Mouse (Mus musculus) forebrain, postnatal 0 days (tissue): ENCODE data around the gene Mapkapk3. TPM values are rescaled to one million over a fixed set of nuclear protein-coding genes. Genes with fewer than 3 reads are reported as not detected.

ENCODE experiments used
- ATAC-seq: fragments of 200-750 bp; cut with Nextera tagmentation; 2 replicates; pipeline ENCODE4 v1.8.0; 2017; ENCODE audit warnings: mild to moderate bottlenecking, moderate library complexity
- DNase-seq: peaks from one replicate; pipeline ENCODE4 v3.0.0-alpha.2; 2015
- H3K27ac ChIP-seq: fragments of 300-500 bp; sonication (generic); 2 replicates; pipeline ENCODE4 v1.5.1; 2014; ENCODE audit warnings: low read depth, mild to moderate bottlenecking, antibody characterized with exemption, low read length, moderate library complexity, mixed read lengths
- H3K27me3 ChIP-seq: fragments of 300-500 bp; sonication (generic); 2 replicates; pipeline ENCODE4 v1.6.1; 2014; ENCODE audit warnings: mild to moderate bottlenecking, low read length, mixed read lengths; ENCODE audit not compliant: insufficient read depth
- H3K36me3 ChIP-seq: fragments of 300-500 bp; sonication (generic); 2 replicates; pipeline ENCODE4 v1.6.1; 2014; ENCODE audit warnings: mild to moderate bottlenecking, moderate library complexity; ENCODE audit not compliant: insufficient read depth
- H3K4me1 ChIP-seq: fragments of 300-500 bp; sonication (generic); 2 replicates; pipeline ENCODE4 v1.6.1; 2014; ENCODE audit warnings: antibody characterized with exemption; ENCODE audit not compliant: insufficient read depth
- H3K4me2 ChIP-seq: fragments of 300-500 bp; sonication (generic); 2 replicates; pipeline ENCODE4 v1.6.1; 2014; ENCODE audit warnings: low read depth, mild to moderate bottlenecking, moderate library complexity
- H3K4me3 ChIP-seq: fragments of 300-500 bp; sonication (generic); 2 replicates; pipeline ENCODE4 v1.5.1; 2014; ENCODE audit warnings: low read depth, low read length, mixed read lengths
- H3K9ac ChIP-seq: fragments of 300-500 bp; sonication (generic); 2 replicates; pipeline ENCODE4 v1.6.1; 2014; ENCODE audit warnings: mild to moderate bottlenecking
- H3K9me3 ChIP-seq: fragments of 300-500 bp; sonication (generic); 2 replicates; pipeline ENCODE4 v1.6.1; 2016; ENCODE audit warnings: low read length
- CTCF ChIP-seq: sonication (generic); IDR thresholded peaks from 2 replicates; pipeline ENCODE4 v1.5.1; 2016; ENCODE audit warnings: antibody characterized with exemption, control low read depth, low read depth
- WGBS: fragments of 180-500 bp; shearing (Covaris S2); extraction: QIAGEN DNeasy Blood & Tissue Kit; methylation state at CpG from one replicate; pipeline ENCODE4 v1.1.7; 2014; 5-methylcytosine and 5-hydroxymethylcytosine counted together
- polyA plus RNA-seq: library from polyadenylated mRNA; unstranded; fragments of >200 nt; fragmentation: Nextera tagmentation; extraction: Ambion mirVana; gene quantifications from 2 replicates; pipeline ENCODE4 v1.2.1, GENCODE M21; 2015
- total RNA-seq: library from RNA; depleted of rRNA; stranded (reverse); fragments of >200 nt; gene quantifications from 2 replicates; pipeline ENCODE4 v1.2.3, GENCODE M21; 2014

The Mapkapk3 gene
- total and polyA plus RNA-seq, 2 experiments from 2014 or later = 1.5 to 1.6 TPM

DNA sequence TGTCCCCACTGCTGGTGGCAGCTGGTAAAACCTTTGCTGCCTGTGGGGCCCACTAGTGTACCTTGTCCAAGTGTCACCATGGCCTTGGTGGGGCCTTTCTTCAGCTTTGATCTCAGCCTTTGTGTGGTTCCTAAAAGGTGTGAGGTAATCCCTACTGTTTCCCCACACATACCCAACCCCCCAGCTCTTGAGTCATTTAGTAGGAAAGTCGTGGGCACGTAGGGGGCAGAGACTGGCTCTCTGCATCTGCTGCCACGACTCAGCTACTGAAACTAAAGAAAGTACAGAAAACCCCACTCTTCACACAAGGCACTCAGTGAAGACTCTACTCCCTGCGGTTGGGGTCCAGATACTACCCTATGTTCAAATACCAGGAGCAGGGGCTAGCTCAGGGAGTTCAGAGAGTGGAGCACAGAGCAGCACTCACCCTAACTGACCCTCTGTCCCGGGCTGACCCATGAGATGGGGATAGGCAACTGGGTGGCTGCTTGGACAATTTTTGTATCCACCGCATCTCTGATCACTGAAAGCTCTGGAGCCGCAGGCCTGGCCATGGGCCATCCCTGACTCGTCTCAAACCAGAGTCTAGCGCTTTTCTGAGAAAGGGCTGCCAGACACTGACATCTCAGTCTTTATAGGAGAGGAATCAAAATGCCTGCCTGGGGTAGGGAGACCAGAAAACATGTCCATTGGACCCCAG, 13.6 kb upstream of the Mapkapk3 start:
- TF ChIP-seq CTCF = no peak
- Histone ChIP-seq H3K9ac (no peak overlapping the region), H3K27ac (no peak overlapping the region), H3K4me3 (no peak overlapping the region), H3K9me3 (no peaks in the 10 kb centered on the region), H3K4me2 (no peak overlapping the region), H3K36me3 (peaks cover 12% of the 10 kb centered on the region; the same call in 1 of the 2 replicates), H3K27me3 (no peaks in the 10 kb centered on the region), H3K4me1 (no peaks in the 10 kb centered on the region)
- 77% methylated on average over 9 of the region's 9 CpGs for WGBS
- ATAC-seq = no peak
- DNase-seq = no peak

DNA sequence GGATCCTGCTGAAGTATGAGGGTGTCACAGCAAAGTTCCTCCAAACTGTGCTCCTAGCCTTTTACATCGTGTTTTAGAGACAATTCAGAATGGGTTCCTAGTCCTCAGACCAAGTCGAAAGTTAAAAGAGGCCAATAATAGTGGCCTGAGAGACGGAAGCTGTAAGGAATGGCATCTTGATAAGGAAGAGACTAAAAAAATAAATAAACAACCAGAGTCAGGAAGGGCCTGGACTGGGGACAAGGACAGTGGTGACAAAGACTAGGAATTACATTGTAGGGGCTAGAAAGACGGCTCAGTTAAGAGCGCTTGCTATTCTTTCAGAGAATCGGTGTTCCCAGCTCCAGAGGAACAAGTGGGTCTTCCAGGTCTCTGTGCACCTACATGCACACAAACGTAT, 12.9 kb upstream of the Mapkapk3 start:
- ATAC-seq (no peak), DNase-seq (no peak)
- no peaks in the 10 kb centered on the region for H3K27me3 ChIP-seq
- no peak for TF ChIP-seq CTCF
- H3K9ac ChIP-seq = no peak overlapping the region
- 86% methylated on average over 7 of the region's 7 CpGs for WGBS
- H3K4me3 ChIP-seq = no peak overlapping the region
- no peaks in the 10 kb centered on the region for H3K9me3 ChIP-seq
- no peak overlapping the region for H3K27ac ChIP-seq
- H3K4me1 ChIP-seq = peaks cover 5% of the 10 kb centered on the region
- no peak overlapping the region for H3K4me2 ChIP-seq
- H3K36me3 ChIP-seq = peaks cover 12% of the 10 kb centered on the region; the same call in 1 of the 2 replicates

DNA sequence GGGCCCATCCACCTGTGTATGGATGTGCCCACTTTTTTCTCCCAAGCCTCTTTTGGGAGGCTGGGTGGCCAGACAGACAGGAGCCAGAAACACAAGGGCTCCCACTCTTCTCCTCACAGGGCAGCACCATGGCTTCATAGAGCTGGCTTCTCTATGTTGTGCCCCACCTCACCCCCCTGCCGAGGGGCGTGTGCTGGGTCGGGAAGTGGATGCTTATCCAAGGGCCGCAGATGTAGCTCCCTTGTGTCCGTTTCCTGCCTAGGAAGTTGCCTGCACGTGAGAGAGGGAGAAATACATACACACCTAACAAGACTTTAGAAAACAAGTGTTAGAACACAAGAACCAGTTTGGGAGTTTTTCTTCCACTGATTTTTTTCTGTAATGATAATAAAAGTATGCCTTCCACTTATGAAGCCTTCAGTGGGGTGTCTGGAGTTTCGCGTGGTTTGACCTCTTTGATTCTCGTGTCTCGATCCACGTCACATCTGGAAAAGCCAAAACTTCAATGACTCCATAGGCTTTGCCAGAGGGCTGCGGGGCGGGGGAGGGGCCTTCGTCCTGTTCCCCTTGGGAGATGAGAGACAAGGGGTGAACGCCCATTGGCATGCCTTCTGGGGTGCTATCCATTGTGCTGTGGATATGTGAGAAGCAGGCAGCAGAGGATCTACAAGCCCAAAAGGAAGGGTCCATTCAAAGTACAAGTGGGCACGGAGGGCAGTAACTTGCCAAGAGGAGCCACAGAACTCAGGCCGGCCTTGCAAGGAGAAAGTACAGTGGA, 12.1 kb upstream of the Mapkapk3 start:
- WGBS = 86% methylated on average over 17 of the region's 17 CpGs
- no peak for ATAC-seq
- Histone ChIP-seq H3K27me3 (no peaks in the 10 kb centered on the region), H3K4me1 (peaks cover 11% of the 10 kb centered on the region), H3K9me3 (no peaks in the 10 kb centered on the region), H3K27ac (no peak overlapping the region), H3K36me3 (peaks cover 12% of the 10 kb centered on the region; the same call in 1 of the 2 replicates), H3K9ac (no peak overlapping the region), H3K4me2 (no peak overlapping the region), H3K4me3 (no peak overlapping the region)
- DNase-seq = no peak
- no peak for TF ChIP-seq CTCF

DNA sequence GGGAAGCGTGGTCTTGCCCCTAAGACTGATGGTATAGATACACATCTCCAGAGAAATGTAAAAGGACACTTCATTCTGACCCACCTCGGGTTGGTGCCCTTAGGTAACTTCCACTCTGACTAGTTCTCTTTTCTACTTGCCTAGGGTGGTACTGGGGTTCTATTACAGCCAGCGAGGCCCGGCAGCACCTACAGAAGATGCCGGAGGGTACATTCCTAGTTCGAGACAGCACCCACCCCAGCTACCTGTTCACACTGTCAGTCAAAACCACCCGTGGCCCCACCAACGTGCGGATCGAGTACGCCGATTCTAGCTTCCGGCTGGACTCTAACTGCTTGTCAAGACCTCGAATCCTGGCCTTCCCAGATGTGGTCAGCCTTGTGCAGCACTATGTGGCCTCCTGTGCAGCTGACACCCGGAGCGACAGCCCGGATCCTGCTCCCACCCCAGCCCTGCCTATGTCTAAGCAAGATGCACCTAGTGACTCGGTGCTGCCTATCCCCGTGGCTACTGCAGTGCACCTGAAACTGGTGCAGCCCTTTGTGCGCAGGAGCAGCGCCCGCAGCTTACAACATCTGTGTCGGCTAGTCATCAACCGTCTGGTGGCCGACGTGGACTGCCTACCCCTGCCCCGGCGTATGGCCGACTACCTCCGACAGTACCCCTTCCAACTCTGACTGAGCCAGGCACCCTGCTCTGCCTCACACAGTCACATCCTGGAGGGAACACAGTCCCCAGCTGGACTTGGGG, 10.7 kb upstream of the Mapkapk3 start:
- no peak overlapping the region for H3K4me3 ChIP-seq
- H3K9me3 ChIP-seq = no peaks in the 10 kb centered on the region
- DNase-seq (no peak), ATAC-seq (no peak)
- peaks cover 12% of the 10 kb centered on the region; the same call in 1 of the 2 replicates for H3K36me3 ChIP-seq
- H3K4me2 ChIP-seq = no peak overlapping the region
- WGBS = 92% methylated on average over 30 of the region's 30 CpGs
- H3K27ac ChIP-seq = no peak overlapping the region
- peaks cover 16% of the 10 kb centered on the region for H3K4me1 ChIP-seq
- H3K27me3 ChIP-seq = no peaks in the 10 kb centered on the region
- no peak overlapping the region for H3K9ac ChIP-seq
- no peak for TF ChIP-seq CTCF

DNA sequence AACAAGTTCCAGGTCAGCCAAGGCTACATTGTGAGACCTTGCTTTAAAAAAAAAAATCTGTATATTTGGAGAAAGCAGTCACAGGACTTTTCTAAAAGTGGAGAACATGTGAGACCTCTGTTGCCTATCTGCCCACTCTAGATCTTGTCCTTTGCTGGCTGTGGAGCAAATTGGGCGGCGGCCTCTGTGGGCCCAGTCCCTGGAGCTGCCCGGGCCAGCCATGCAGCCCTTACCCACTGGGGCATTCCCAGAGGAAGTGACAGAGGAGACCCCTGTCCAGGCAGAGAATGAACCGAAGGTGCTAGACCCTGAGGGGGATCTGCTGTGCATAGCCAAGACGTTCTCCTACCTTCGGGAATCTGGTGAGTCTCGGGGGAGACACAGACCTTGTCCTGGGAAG, 10.1 kb upstream of the Mapkapk3 start:
- DNase-seq (no peak), ATAC-seq (no peak)
- Histone ChIP-seq H3K4me1 (peaks cover 16% of the 10 kb centered on the region), H3K9ac (no peak overlapping the region), H3K4me3 (no peak overlapping the region), H3K36me3 (peaks cover 12% of the 10 kb centered on the region; the same call in 1 of the 2 replicates), H3K4me2 (no peak overlapping the region), H3K27me3 (no peaks in the 10 kb centered on the region), H3K9me3 (no peaks in the 10 kb centered on the region), H3K27ac (no peak overlapping the region)
- 92% methylated on average over 7 of the region's 7 CpGs for WGBS
- no peak for TF ChIP-seq CTCF

DNA sequence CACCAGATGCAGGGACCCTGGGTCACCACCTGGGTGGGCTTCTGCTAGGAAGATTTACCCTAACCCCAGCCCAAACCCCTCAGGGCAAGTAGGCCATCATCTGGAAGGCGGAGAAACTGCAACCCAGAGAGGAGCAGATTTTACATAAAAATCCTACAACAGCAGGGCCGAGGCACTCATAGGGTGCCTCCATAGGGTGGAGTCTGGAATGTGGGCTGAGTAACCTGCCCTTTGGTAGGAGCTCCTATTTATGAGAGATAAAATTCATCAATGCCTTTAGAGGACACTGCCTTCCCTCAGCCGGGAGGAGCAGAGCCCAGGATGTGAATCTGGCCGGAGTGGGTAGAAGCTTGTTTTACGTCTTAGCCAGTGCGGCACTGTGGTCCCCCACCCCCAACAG, 9.2 kb upstream of the Mapkapk3 start:
- TF ChIP-seq CTCF = no peak

More for the DNA sequence above, 9.2 kb upstream of the Mapkapk3 start:
- peaks cover 12% of the 10 kb centered on the region; the same call in 1 of the 2 replicates for H3K36me3 ChIP-seq
- peaks cover 16% of the 10 kb centered on the region for H3K4me1 ChIP-seq
- WGBS = 89% methylated on average over 6 of the region's 6 CpGs
- H3K27me3 ChIP-seq = no peaks in the 10 kb centered on the region
- H3K27ac ChIP-seq = no peak overlapping the region
- ATAC-seq (no peak), DNase-seq (no peak)
- H3K4me3 ChIP-seq = no peak overlapping the region
- H3K9me3 ChIP-seq = no peaks in the 10 kb centered on the region
- no peak overlapping the region for H3K9ac ChIP-seq
- no peak overlapping the region for H3K4me2 ChIP-seq
